Mouse (Mus musculus) limb, embryonic 12.5 days (tissue): ENCODE results near the gene Plekho2. TPM values are rescaled to one million over a fixed set of nuclear protein-coding genes. Genes with fewer than 3 reads are reported as not detected.

ENCODE experiments used
- ATAC-seq: fragments of 200-750 bp; cut with Nextera tagmentation; 2 replicates; pipeline ENCODE4 v1.8.0; 2017; ENCODE audit warnings: low read depth, moderate TSS enrichment; ENCODE audit not compliant: insufficient number of reproducible peaks, insufficient read depth, low FRiP score, low TSS enrichment
- H3K27ac ChIP-seq: fragments of 300-500 bp; sonication (generic); 2 replicates; pipeline ENCODE4 v1.5.1; 2016; ENCODE audit warnings: mild to moderate bottlenecking, moderate library complexity
- H3K27me3 ChIP-seq: fragments of 300-500 bp; sonication (generic); 2 replicates; pipeline ENCODE4 v1.6.1; 2016; ENCODE audit warnings: mild to moderate bottlenecking, moderate library complexity
- H3K36me3 ChIP-seq: fragments of 300-500 bp; sonication (generic); 2 replicates; pipeline ENCODE4 v1.6.1; 2016; ENCODE audit warnings: mild to moderate bottlenecking, moderate library complexity
- H3K4me1 ChIP-seq: fragments of 300-500 bp; sonication (generic); replicated peaks from 2 replicates; pipeline ENCODE4 v1.6.1; 2016
- H3K4me2 ChIP-seq: fragments of 300-500 bp; sonication (generic); 2 replicates; pipeline ENCODE4 v1.6.1; 2016; ENCODE audit warnings: mild to moderate bottlenecking, moderate library complexity
- H3K4me3 ChIP-seq: fragments of 300-500 bp; sonication (generic); replicated peaks from 2 replicates; pipeline ENCODE4 v1.5.1; 2016; ENCODE audit warnings: mild to moderate bottlenecking
- H3K9ac ChIP-seq: fragments of 300-500 bp; sonication (generic); replicated peaks from 2 replicates; pipeline ENCODE4 v1.6.1; 2016; ENCODE audit warnings: mild to moderate bottlenecking, moderate library complexity
- H3K9me3 ChIP-seq: fragments of 300-500 bp; sonication (generic); 2 replicates; pipeline ENCODE4 v1.6.1; 2016; ENCODE audit warnings: mild to moderate bottlenecking, moderate library complexity
- WGBS: fragments of 180-500 bp; shearing (Covaris S2); methylation state at CpG from one replicate; pipeline ENCODE4 v1.1.7; 2016; 5-methylcytosine and 5-hydroxymethylcytosine counted together
- polyA plus RNA-seq: library from polyadenylated mRNA; unstranded; fragments of >200 nt; fragmentation: Nextera tagmentation; extraction: Ambion mirVana; gene quantifications from 2 replicates; pipeline ENCODE4 v1.2.1, GENCODE M21; 2016

Plekho2 gene
- polyA plus RNA-seq, 1 experiment from 2014 or later: 12.2 TPM

DNA sequence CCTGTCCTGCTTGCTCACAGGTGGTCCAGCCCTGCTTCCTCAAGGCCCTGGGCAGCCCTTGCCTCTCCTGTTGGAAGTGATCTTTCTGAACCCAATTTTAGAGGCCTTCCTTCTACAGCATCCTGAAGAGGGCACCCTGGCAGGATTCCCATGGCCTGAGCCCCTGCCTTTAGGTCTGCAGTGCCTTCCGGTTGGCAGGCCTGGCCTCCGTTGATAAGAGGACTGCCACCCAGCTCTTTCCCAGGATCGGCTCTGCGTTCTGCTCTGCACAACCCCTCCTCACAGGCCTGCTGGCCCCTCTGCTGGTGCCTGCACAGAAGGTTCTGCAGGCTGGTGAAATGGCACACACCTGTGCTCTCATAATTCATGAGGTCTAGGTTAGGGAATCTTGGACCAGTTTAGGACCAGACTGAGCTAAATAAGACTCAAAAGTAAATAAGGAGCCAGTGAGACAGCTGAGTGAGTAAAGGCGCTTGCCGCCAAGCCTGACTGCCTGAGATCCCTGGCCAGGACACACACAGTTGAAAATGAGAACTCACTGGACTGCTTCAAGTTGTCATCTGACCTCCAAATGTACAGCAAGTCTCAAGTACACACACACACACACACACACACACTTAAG lies 51.3 kb downstream of the Plekho2 start:
- 74% methylated on average over 6 of the region's 6 CpGs for WGBS
- Histone ChIP-seq H3K4me1 (0 out of 2 replicates have a peak, but pooled peaks cover 3% of the 10 kb centered on the region), H3K4me3 (no peak overlapping the region), H3K27ac (no peak overlapping the region), H3K9ac (no peak overlapping the region), H3K27me3 (no peaks in the 10 kb centered on the region), H3K4me2 (no peak overlapping the region), H3K9me3 (no peaks in the 10 kb centered on the region), H3K36me3 (no peaks in the 10 kb centered on the region)
- ATAC-seq: no peak

DNA sequence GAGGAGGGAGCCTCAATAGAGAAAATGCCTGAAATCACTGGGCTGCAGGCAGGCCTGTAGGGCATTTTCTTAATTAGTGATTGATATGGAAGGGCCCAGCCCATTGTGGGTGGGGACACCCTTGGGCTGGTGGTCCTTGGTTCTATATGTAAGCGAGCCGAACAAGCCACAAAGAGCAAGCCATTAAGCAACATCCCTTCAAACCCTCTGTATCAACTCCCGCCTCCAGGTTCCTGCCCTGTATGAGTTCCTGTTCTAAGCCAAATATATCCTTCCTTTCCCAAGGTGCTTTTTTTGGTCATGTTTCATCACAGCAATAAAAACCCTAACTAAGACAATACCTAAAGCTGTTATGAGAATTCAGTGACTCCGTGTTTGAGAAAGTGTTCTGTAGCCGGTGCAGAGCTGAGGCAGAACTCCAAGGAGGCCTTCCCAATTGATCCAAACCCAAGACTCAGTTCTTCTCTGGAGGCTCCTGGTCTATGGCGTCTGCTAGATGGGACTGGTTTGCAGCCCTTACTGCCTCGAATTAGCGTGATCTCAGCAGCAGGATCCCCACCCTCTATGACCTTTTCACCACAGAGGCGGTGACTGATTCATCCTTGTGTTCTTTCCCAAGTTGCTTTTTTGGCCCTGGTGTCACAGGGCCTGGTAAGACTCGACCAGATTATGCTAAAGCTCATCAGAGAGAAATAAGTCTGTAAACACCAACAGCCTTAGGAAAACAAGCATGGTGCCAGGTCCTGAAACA lies 54.2 kb downstream of the Plekho2 start:
- Histone ChIP-seq H3K4me2 (no peak overlapping the region), H3K4me1 (peaks cover 3% of the 10 kb centered on the region; the same call in 1 of the 2 replicates), H3K4me3 (no peak overlapping the region), H3K27ac (no peak overlapping the region), H3K36me3 (no peaks in the 10 kb centered on the region), H3K9me3 (no peaks in the 10 kb centered on the region), H3K27me3 (peaks cover 5% of the 10 kb centered on the region), H3K9ac (no peak overlapping the region)
- ATAC-seq: no peak
- WGBS: 78% methylated on average over 10 of the region's 10 CpGs

GRCm38 (mm10) chr9:65523611-65524364 lies 56.1 kb downstream of the Plekho2 start:
- H3K27ac ChIP-seq: no peak overlapping the region
- no peak overlapping the region for H3K9ac ChIP-seq
- H3K4me2 ChIP-seq: peak overlapping the region; percentile 36
- H3K27me3 ChIP-seq: peaks cover 9% of the 10 kb centered on the region
- H3K4me3 ChIP-seq: no peak overlapping the region
- whole genome bisulfite sequencing: 25% methylated on average over 14 of the region's 14 CpGs
- peak; percentile 78; the same call in 1 of the 2 replicates for ATAC-seq
- peaks cover 13% of the 10 kb centered on the region; the same call in 1 of the 2 replicates for H3K4me1 ChIP-seq
- H3K9me3 ChIP-seq: no peaks in the 10 kb centered on the region
- H3K36me3 ChIP-seq: no peaks in the 10 kb centered on the region

GRCm38 (mm10) chr9:65520505-65520876 lies 59.3 kb downstream of the Plekho2 start:
- Histone ChIP-seq H3K9me3 (no peaks in the 10 kb centered on the region), H3K4me3 (peak overlapping the region; percentile 37), H3K4me2 (peak overlapping the region; percentile 70), H3K36me3 (no peaks in the 10 kb centered on the region), H3K4me1 (peaks cover 13% of the 10 kb centered on the region; the same call in 1 of the 2 replicates), H3K9ac (peak overlapping the region; percentile 50; the same call in 1 of the 2 replicates), H3K27me3 (peaks cover 9% of the 10 kb centered on the region), H3K27ac (no peak overlapping the region)
- WGBS: 16% methylated on average over 11 of the region's 11 CpGs
- ATAC-seq: no peak

- no peaks in the 10 kb centered on the region for H3K36me3 ChIP-seq
- peak within 1 kb of the TSS; percentile 50 for H3K9ac ChIP-seq
- peaks cover 13% of the 10 kb centered on the region; the same call in 1 of the 2 replicates for H3K4me1 ChIP-seq
- ATAC-seq: no peak
- H3K4me3 ChIP-seq: peak within 1 kb of the TSS; percentile 37
- H3K27me3 ChIP-seq: peaks cover 9% of the 10 kb centered on the region
- WGBS: 6% methylated on average over 21 of the region's 25 CpGs
- peak within 1 kb of the TSS; percentile 70 for H3K4me2 ChIP-seq
- H3K27ac ChIP-seq: no peak within 1 kb of the TSS
- no peaks in the 10 kb centered on the region for H3K9me3 ChIP-seq
Measured at GRCm38 (mm10) chr9:65519807-65520504, 59.9 kb downstream of the Plekho2 start, which contains the start of gene Ankdd1a. TSS of gene Ankdd1a (minus strand) at chr9:65520193.

GRCm38 (mm10) chr9:65514851-65515261 lies 65.0 kb downstream of the Plekho2 start:
- WGBS: 45% methylated on average over 3 of the region's 3 CpGs
- peaks cover 11% of the 10 kb centered on the region for H3K4me1 ChIP-seq
- no peak overlapping the region for H3K4me3 ChIP-seq
- no peak overlapping the region for H3K9ac ChIP-seq
- H3K9me3 ChIP-seq: no peaks in the 10 kb centered on the region
- H3K27ac ChIP-seq: no peak overlapping the region
- no peak overlapping the region for H3K4me2 ChIP-seq
- no peaks in the 10 kb centered on the region for H3K27me3 ChIP-seq
- no peaks in the 10 kb centered on the region for H3K36me3 ChIP-seq
- ATAC-seq: no peak

- Histone ChIP-seq H3K4me3 (no peak overlapping the region), H3K27ac (no peak overlapping the region), H3K9me3 (no peaks in the 10 kb centered on the region), H3K4me2 (no peak overlapping the region), H3K4me1 (peaks cover 8% of the 10 kb centered on the region; the same call in 1 of the 2 replicates), H3K9ac (no peak overlapping the region), H3K36me3 (no peaks in the 10 kb centered on the region), H3K27me3 (no peaks in the 10 kb centered on the region)
- no peak for ATAC-seq
- 78% methylated on average over 8 of the region's 8 CpGs for WGBS
Measured at GRCm38 (mm10) chr9:65514431-65514830, 65.4 kb downstream of the Plekho2 start.

DNA sequence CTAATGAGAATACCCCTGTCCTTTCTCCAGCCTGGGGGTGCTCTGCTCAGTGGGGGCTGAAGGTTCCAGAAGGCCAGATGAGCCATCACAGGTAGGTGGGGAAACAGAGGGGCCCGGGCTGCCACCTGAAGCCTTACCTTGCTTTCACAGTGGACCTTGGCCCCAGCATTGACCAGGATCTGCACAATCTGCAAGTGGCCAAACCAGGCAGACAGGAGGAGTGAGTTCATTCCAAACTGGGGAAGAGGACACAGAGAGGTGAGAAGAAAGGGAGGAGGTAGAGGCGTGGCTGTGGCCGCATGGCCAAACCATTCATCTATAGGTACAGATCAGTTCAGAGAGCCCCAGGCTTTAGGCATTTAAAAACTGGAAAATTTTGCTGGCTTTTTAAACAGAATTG lies 67.3 kb downstream of the Plekho2 start:
- Histone ChIP-seq H3K9ac (no peak overlapping the region), H3K4me1 (peaks cover 8% of the 10 kb centered on the region; the same call in 1 of the 2 replicates), H3K4me2 (no peak overlapping the region), H3K27ac (no peak overlapping the region), H3K9me3 (no peaks in the 10 kb centered on the region), H3K36me3 (no peaks in the 10 kb centered on the region), H3K27me3 (no peaks in the 10 kb centered on the region), H3K4me3 (no peak overlapping the region)
- WGBS: 76% methylated on average over 3 of the region's 3 CpGs
- ATAC-seq: no peak

- H3K27me3 ChIP-seq: no peaks in the 10 kb centered on the region
- ATAC-seq: no peak
- 62% methylated on average over 7 of the region's 7 CpGs for WGBS
- no peak overlapping the region for H3K4me3 ChIP-seq
- H3K4me1 ChIP-seq: peaks cover 6% of the 10 kb centered on the region; the same call in 1 of the 2 replicates
- no peak overlapping the region for H3K4me2 ChIP-seq
- no peaks in the 10 kb centered on the region for H3K36me3 ChIP-seq
- no peaks in the 10 kb centered on the region for H3K9me3 ChIP-seq
- H3K27ac ChIP-seq: no peak overlapping the region
- no peak overlapping the region for H3K9ac ChIP-seq
Measured at GRCm38 (mm10) chr9:65508449-65508848, 71.4 kb downstream of the Plekho2 start.

- no peak for ATAC-seq
- no peak overlapping the region for H3K4me3 ChIP-seq
- no peak overlapping the region for H3K4me2 ChIP-seq
- no peak overlapping the region for H3K9ac ChIP-seq
- 86% methylated on average over 21 of the region's 21 CpGs for WGBS
- H3K36me3 ChIP-seq: no peaks in the 10 kb centered on the region
- no peaks in the 10 kb centered on the region for H3K9me3 ChIP-seq
- H3K27ac ChIP-seq: no peak overlapping the region
- H3K4me1 ChIP-seq: no peaks in the 10 kb centered on the region
- no peaks in the 10 kb centered on the region for H3K27me3 ChIP-seq
Measured at GRCm38 (mm10) chr9:65502721-65503505, 76.9 kb downstream of the Plekho2 start.
